Mouse (Mus musculus) heart, postnatal 0 days (tissue): Measurements from ENCODE around the gene Vstm2a. TPM values are rescaled to one million over a fixed set of nuclear protein-coding genes. Genes with fewer than 3 reads are reported as not detected.

ENCODE experiments used
- ATAC-seq: fragments of 200-750 bp; cut with Nextera tagmentation; 2 replicates; pipeline ENCODE4 v1.8.0; 2017; ENCODE audit warnings: low read depth, moderate number of reproducible peaks, moderate library complexity; ENCODE audit not compliant: insufficient read depth
- DNase-seq: peaks from one replicate; pipeline ENCODE4 v3.0.0-alpha.2; 2016; ENCODE audit warnings: low spot score
- H3K27ac ChIP-seq: fragments of 300-500 bp; sonication (generic); 2 replicates; pipeline ENCODE4 v1.5.1; 2014; ENCODE audit warnings: low read depth, mild to moderate bottlenecking
- H3K27me3 ChIP-seq: fragments of 300-500 bp; sonication (generic); 2 replicates; pipeline ENCODE4 v1.6.1; 2014; ENCODE audit warnings: low read length, mixed read lengths; ENCODE audit not compliant: control insufficient read depth, insufficient read depth
- H3K36me3 ChIP-seq: fragments of 300-500 bp; sonication (generic); replicated peaks from 2 replicates; pipeline ENCODE4 v1.6.1; 2014; ENCODE audit warnings: low read length, mixed read lengths; ENCODE audit not compliant: control insufficient read depth, insufficient read depth
- H3K4me1 ChIP-seq: fragments of 300-500 bp; sonication (generic); 2 replicates; pipeline ENCODE4 v1.6.1; 2014; ENCODE audit warnings: antibody characterized with exemption; ENCODE audit not compliant: control insufficient read depth, insufficient read depth
- H3K4me2 ChIP-seq: fragments of 300-500 bp; sonication (generic); 2 replicates; pipeline ENCODE4 v1.6.1; 2014; ENCODE audit warnings: low read depth, mild to moderate bottlenecking, low read length, moderate library complexity
- H3K4me3 ChIP-seq: fragments of 300-500 bp; sonication (generic); 2 replicates; pipeline ENCODE4 v1.5.1; 2014; ENCODE audit warnings: low read depth, low read length
- H3K9ac ChIP-seq: fragments of 300-500 bp; sonication (generic); replicated peaks from 2 replicates; pipeline ENCODE4 v1.6.1; 2014; ENCODE audit warnings: low read depth, low read length, mixed read lengths
- H3K9me3 ChIP-seq: fragments of 300-500 bp; sonication (generic); replicated peaks from 2 replicates; pipeline ENCODE4 v1.6.1; 2016; ENCODE audit warnings: low read length; ENCODE audit not compliant: control insufficient read depth
- CTCF ChIP-seq: IDR thresholded peaks from 2 replicates; pipeline ENCODE4 v1.5.1; 2016; ENCODE audit warnings: antibody characterized with exemption, control low read depth, low read depth
- EP300 ChIP-seq: IDR thresholded peaks from 2 replicates; pipeline ENCODE4 v1.6.1; 2016; ENCODE audit warnings: antibody characterized with exemption, low read depth
- WGBS: fragments of 180-500 bp; shearing (Covaris S2); extraction: QIAGEN DNeasy Blood & Tissue Kit; methylation state at CpG from one replicate; pipeline ENCODE4 v1.1.7; 2014; 5-methylcytosine and 5-hydroxymethylcytosine counted together
- polyA plus RNA-seq: library from polyadenylated mRNA; unstranded; fragments of >200 nt; fragmentation: Nextera tagmentation; extraction: Ambion mirVana; gene quantifications from 2 replicates; pipeline ENCODE4 v1.2.1, GENCODE M21; 2015
- total RNA-seq: library from RNA; depleted of rRNA; stranded (reverse); fragments of >200 nt; gene quantifications from 2 replicates; pipeline ENCODE4 v1.2.3, GENCODE M21; 2014; ENCODE audit warnings: low replicate concordance

Gene Vstm2a
- total and polyA plus RNA-seq, 2 experiments from 2014 or later: 0.04 TPM; not detected in 1

GRCm38 (mm10) chr11:16366852-16367587 lies 109.5 kb downstream of the Vstm2a start:
- H3K9ac ChIP-seq: no peak overlapping the region
- TF ChIP-seq CTCF: no peak
- no peak for TF ChIP-seq EP300
- 58% methylated on average over 8 of the region's 8 CpGs for WGBS
- DNase-seq (no peak), ATAC-seq (no peak)
- H3K27me3 ChIP-seq: no peaks in the 10 kb centered on the region
- H3K27ac ChIP-seq: no peak overlapping the region
- H3K9me3 ChIP-seq: no peaks in the 10 kb centered on the region
- no peaks in the 10 kb centered on the region for H3K4me1 ChIP-seq
- no peaks in the 10 kb centered on the region for H3K36me3 ChIP-seq
- no peak overlapping the region for H3K4me2 ChIP-seq
- H3K4me3 ChIP-seq: no peak overlapping the region

GRCm38 (mm10) chr11:16403627-16404026 lies 146.1 kb downstream of the Vstm2a start:
- Histone ChIP-seq H3K9me3 (no peaks in the 10 kb centered on the region), H3K4me2 (no peak overlapping the region), H3K4me3 (no peak overlapping the region), H3K36me3 (no peaks in the 10 kb centered on the region), H3K4me1 (no peaks in the 10 kb centered on the region), H3K27ac (no peak overlapping the region), H3K27me3 (no peaks in the 10 kb centered on the region), H3K9ac (no peak overlapping the region)
- no peak for DNase-seq
- WGBS: 28% methylated on average over 2 of the region's 2 CpGs
- TF ChIP-seq EP300 (no peak), CTCF (peak; percentile 20; the same call in 1 of the 2 replicates)
- ATAC-seq: no peak

GRCm38 (mm10) chr11:16411736-16412135 lies 154.2 kb downstream of the Vstm2a start:
- ATAC-seq (no peak), DNase-seq (no peak)
- WGBS: 50% methylated on average over 1 of the region's 1 CpGs

GRCm38 (mm10) chr11:16412609-16413008 lies 155.1 kb downstream of the Vstm2a start:
- TF ChIP-seq CTCF (peak; percentile 68), EP300 (no peak)
- Histone ChIP-seq H3K4me2 (no peak overlapping the region), H3K36me3 (no peaks in the 10 kb centered on the region), H3K4me1 (no peaks in the 10 kb centered on the region), H3K27ac (no peak overlapping the region), H3K9me3 (no peaks in the 10 kb centered on the region), H3K4me3 (no peak overlapping the region), H3K27me3 (no peaks in the 10 kb centered on the region), H3K9ac (no peak overlapping the region)
- 15% methylated on average over 4 of the region's 4 CpGs for WGBS
- ATAC-seq (no peak), DNase-seq (peak; percentile 63)

More at GRCm38 (mm10) chr11:16411736-16412135, 154.2 kb downstream of the Vstm2a start:
- TF ChIP-seq CTCF: no peak
- no peak for TF ChIP-seq EP300
- no peaks in the 10 kb centered on the region for H3K4me1 ChIP-seq
- H3K4me3 ChIP-seq: no peak overlapping the region
- no peaks in the 10 kb centered on the region for H3K36me3 ChIP-seq
- no peak overlapping the region for H3K27ac ChIP-seq
- no peak overlapping the region for H3K9ac ChIP-seq
- H3K4me2 ChIP-seq: no peak overlapping the region
- H3K9me3 ChIP-seq: no peaks in the 10 kb centered on the region
- H3K27me3 ChIP-seq: no peaks in the 10 kb centered on the region

- TF ChIP-seq CTCF (no peak), EP300 (no peak)
- Histone ChIP-seq H3K9ac (no peak overlapping the region), H3K9me3 (no peaks in the 10 kb centered on the region), H3K4me1 (no peaks in the 10 kb centered on the region), H3K27me3 (no peaks in the 10 kb centered on the region), H3K4me3 (no peak overlapping the region), H3K27ac (no peak overlapping the region), H3K4me2 (no peak overlapping the region), H3K36me3 (no peaks in the 10 kb centered on the region)
- DNase-seq (no peak), ATAC-seq (no peak)
- WGBS: 33% methylated on average over 1 of the region's 1 CpGs
Observed at GRCm38 (mm10) chr11:16413077-16413644, 155.6 kb downstream of the Vstm2a start.
